Mouse (Mus musculus): ENCODE measurements around the gene Dnpep.

Dnpep gene

GRCm38 (mm10) chr1:75317241-75318201, at the start of gene Dnpep:
TSS of gene Dnpep (minus strand) at chr1:75317990.
- in situ Hi-C loops (cut with MboI; ENCODE audit: unreplicated experiment in 2 of 2): loop anchor here (5.0 to 10.0 kb wide), 6 partner anchors 63 to 730 kb away; partner anchors contain the start of genes Bcs1l (in 1 of the 2), Gmppa (in 1 of the 2) and Zfp142 (in 1 of the 2)

- in situ Hi-C loops (cut with MboI; ENCODE audit: unreplicated experiment in 2 of 2): no loop called here
These were observed 47.8 kb upstream of the Dnpep start for GRCm38 (mm10) chr1:75365510-75366137.

- in situ Hi-C loops (cut with MboI; ENCODE audit: unreplicated experiment in 2 of 2): no loop called here
These were observed 46.1 kb upstream of the Dnpep start for GRCm38 (mm10) chr1:75363868-75364267.

GRCm38 (mm10) chr1:75361750-75362149, 44.0 kb upstream of the Dnpep start:
- in situ Hi-C loops (cut with MboI; ENCODE audit: unreplicated experiment in 2 of 2): no loop called here

- in situ Hi-C loops (cut with MboI; ENCODE audit: unreplicated experiment in 2 of 2): no loop called here
These were observed 43.3 kb upstream of the Dnpep start for GRCm38 (mm10) chr1:75361123-75361522.

GRCm38 (mm10) chr1:75360112-75361031, 42.6 kb upstream of the Dnpep start, which contains the start of gene Des:
TSS of gene Des (plus strand) at chr1:75360329.
- in situ Hi-C loops (cut with MboI; ENCODE audit: unreplicated experiment in 2 of 2): no loop called here

- in situ Hi-C loops (cut with MboI; ENCODE audit: unreplicated experiment in 2 of 2): no loop called here
These were observed 41.6 kb upstream of the Dnpep start for GRCm38 (mm10) chr1:75359346-75359745.

GRCm38 (mm10) chr1:75358009-75358408, 40.2 kb upstream of the Dnpep start:
- in situ Hi-C loops (cut with MboI; ENCODE audit: unreplicated experiment in 2 of 2): no loop called here

GRCm38 (mm10) chr1:75357261-75357660, 39.5 kb upstream of the Dnpep start:
- in situ Hi-C loops (cut with MboI; ENCODE audit: unreplicated experiment in 2 of 2): no loop called here

- in situ Hi-C loops (cut with MboI; ENCODE audit: unreplicated experiment in 2 of 2): no loop called here
These were observed 31.5 kb upstream of the Dnpep start for GRCm38 (mm10) chr1:75349275-75349674.

GRCm38 (mm10) chr1:75347279-75347678, 29.5 kb upstream of the Dnpep start:
- in situ Hi-C loops (cut with MboI; ENCODE audit: unreplicated experiment in 2 of 2): no loop called here

GRCm38 (mm10) chr1:75345036-75345935, 27.5 kb upstream of the Dnpep start:
- in situ Hi-C loops (cut with MboI; ENCODE audit: unreplicated experiment in 2 of 2): no loop called here

- in situ Hi-C loops (cut with MboI; ENCODE audit: unreplicated experiment in 2 of 2): loop anchor here (5.0 kb wide), 1 partner anchor 123 kb away; no protein-coding TSS in a partner anchor
These were observed 26.7 kb upstream of the Dnpep start for GRCm38 (mm10) chr1:75344291-75345035.

- in situ Hi-C loops (cut with MboI; ENCODE audit: unreplicated experiment in 2 of 2): loop anchor here (5.0 kb wide), 1 partner anchor 124 kb away; no protein-coding TSS in a partner anchor
These were observed 25.2 kb upstream of the Dnpep start for GRCm38 (mm10) chr1:75342874-75343416.

- in situ Hi-C loops (cut with MboI; ENCODE audit: unreplicated experiment in 2 of 2): loop anchor here (5.0 kb wide), 1 partner anchor 127 kb away; no protein-coding TSS in a partner anchor
These were observed 22.7 kb upstream of the Dnpep start for GRCm38 (mm10) chr1:75340519-75340918.

- in situ Hi-C loops (cut with MboI; ENCODE audit: unreplicated experiment in 2 of 2): loop anchor here in 1 of 2 experiments (10.0 kb wide), 1 partner anchor 265 kb away; no protein-coding TSS in a partner anchor
These were observed 21.5 kb upstream of the Dnpep start for GRCm38 (mm10) chr1:75339337-75339736.

- in situ Hi-C loops (cut with MboI; ENCODE audit: unreplicated experiment in 2 of 2): loop anchor here in 1 of 2 experiments (10.0 kb wide), 1 partner anchor 267 kb away; no protein-coding TSS in a partner anchor
These were observed 20.4 kb upstream of the Dnpep start for GRCm38 (mm10) chr1:75338091-75338694.
